Mouse (Mus musculus) liver, embryonic 11.5 days (tissue): ENCODE data around the gene Pde6b. TPM values are rescaled to one million over a fixed set of nuclear protein-coding genes. Genes with fewer than 3 reads are reported as not detected.

Experiments used
- ATAC-seq: fragments of 200-750 bp; cut with Nextera tagmentation; replicated peaks from 2 replicates; pipeline ENCODE4 v1.8.0; 2017; ENCODE audit warnings: moderate number of reproducible peaks, mild to moderate bottlenecking, moderate TSS enrichment, moderate library complexity; ENCODE audit not compliant: low FRiP score
- DNase-seq: peaks from one replicate; pipeline ENCODE4 v3.0.0-alpha.2; 2017; ENCODE audit warnings: low spot score
- H3K27ac ChIP-seq: fragments of 300-500 bp; sonication (generic); 2 replicates; pipeline ENCODE4 v1.5.1; 2014; ENCODE audit warnings: mild to moderate bottlenecking, low read depth, low read length, control low read depth
- H3K27me3 ChIP-seq: fragments of 300-500 bp; sonication (generic); replicated peaks from 2 replicates; pipeline ENCODE4 v1.6.1; 2014; ENCODE audit warnings: low read length, mixed read lengths; ENCODE audit not compliant: control insufficient read depth, insufficient read depth
- H3K36me3 ChIP-seq: fragments of 300-500 bp; sonication (generic); 2 replicates; pipeline ENCODE4 v1.6.1; 2014; ENCODE audit warnings: mild to moderate bottlenecking, low read length, moderate library complexity, mixed read lengths; ENCODE audit not compliant: control insufficient read depth, insufficient read depth
- H3K4me1 ChIP-seq: fragments of 300-500 bp; sonication (generic); replicated peaks from 2 replicates; pipeline ENCODE4 v1.6.1; 2014; ENCODE audit warnings: low read length, mixed read lengths; ENCODE audit not compliant: control insufficient read depth, insufficient read depth
- H3K4me2 ChIP-seq: fragments of 300-500 bp; sonication (generic); 2 replicates; pipeline ENCODE4 v1.6.1; 2014; ENCODE audit warnings: mild to moderate bottlenecking, control low read depth, moderate library complexity
- H3K4me3 ChIP-seq: fragments of 300-500 bp; sonication (generic); 2 replicates; pipeline ENCODE4 v1.5.1; 2014; ENCODE audit warnings: low read depth, low read length, control low read depth
- H3K9ac ChIP-seq: fragments of 300-500 bp; sonication (generic); 2 replicates; pipeline ENCODE4 v1.6.1; 2014; ENCODE audit warnings: low read depth, low read length, control low read depth
- H3K9me3 ChIP-seq: fragments of 300-500 bp; sonication (generic); 2 replicates; pipeline ENCODE4 v1.6.1; 2016; ENCODE audit warnings: low read length, inconsistent platforms, mixed read lengths; ENCODE audit not compliant: control insufficient read depth
- WGBS: fragments of 180-500 bp; shearing (Covaris S2); extraction: QIAGEN DNeasy Blood & Tissue Kit; methylation state at CpG from one replicate; pipeline ENCODE4 v1.1.7; 2014; 5-methylcytosine and 5-hydroxymethylcytosine counted together
- polyA plus RNA-seq: library from polyadenylated mRNA; unstranded; fragments of >200 nt; fragmentation: Nextera tagmentation; extraction: Ambion mirVana; gene quantifications from 2 replicates; pipeline ENCODE4 v1.2.1, GENCODE M21; 2014

Gene Pde6b
- polyA plus RNA-seq, 1 experiment from 2014 or later, result 0.48 TPM

GRCm38 (mm10) chr5:108374079-108374478 is 14.1 kb upstream of the Pde6b start:
- Histone ChIP-seq H3K27ac (no peak overlapping the region), H3K27me3 (peaks cover 47% of the 10 kb centered on the region), H3K9ac (no peak overlapping the region), H3K9me3 (no peaks in the 10 kb centered on the region), H3K4me2 (no peak overlapping the region), H3K36me3 (no peaks in the 10 kb centered on the region), H3K4me1 (peaks cover under 1% of the 10 kb centered on the region; the same call in 1 of the 2 replicates), H3K4me3 (no peak overlapping the region)
- ATAC-seq (no peak), DNase-seq (no peak)
- 74% methylated on average over 5 of the region's 5 CpGs for WGBS

- H3K9ac ChIP-seq, result no peak overlapping the region
- H3K4me2 ChIP-seq, result no peak overlapping the region
- no peak overlapping the region for H3K27ac ChIP-seq
- H3K4me3 ChIP-seq, result no peak overlapping the region
- DNase-seq (no peak), ATAC-seq (no peak)
- no peaks in the 10 kb centered on the region for H3K9me3 ChIP-seq
- no peaks in the 10 kb centered on the region for H3K36me3 ChIP-seq
- no peaks in the 10 kb centered on the region for H3K4me1 ChIP-seq
- 33% methylated on average over 1 of the region's 1 CpGs for WGBS
- peaks cover 27% of the 10 kb centered on the region for H3K27me3 ChIP-seq
These were observed 12.1 kb upstream of the Pde6b start for GRCm38 (mm10) chr5:108376059-108376458.

- Histone ChIP-seq H3K9me3 (no peaks in the 10 kb centered on the region), H3K27me3 (peaks cover 7% of the 10 kb centered on the region; the same call in 1 of the 2 replicates), H3K36me3 (no peaks in the 10 kb centered on the region), H3K9ac (no peak overlapping the region), H3K27ac (no peak overlapping the region), H3K4me2 (no peak overlapping the region), H3K4me3 (no peak overlapping the region), H3K4me1 (no peaks in the 10 kb centered on the region)
- WGBS, result 71% methylated on average over 4 of the region's 4 CpGs
- DNase-seq, result no peak
- no peak for ATAC-seq
These were observed 9.8 kb upstream of the Pde6b start for GRCm38 (mm10) chr5:108378346-108378745.

- Histone ChIP-seq H3K4me2 (no peak overlapping the region), H3K9ac (no peak overlapping the region), H3K36me3 (no peaks in the 10 kb centered on the region), H3K4me3 (no peak overlapping the region), H3K27ac (no peak overlapping the region), H3K9me3 (no peaks in the 10 kb centered on the region), H3K4me1 (no peaks in the 10 kb centered on the region), H3K27me3 (peaks cover 2% of the 10 kb centered on the region; the same call in 1 of the 2 replicates)
- DNase-seq (no peak), ATAC-seq (no peak)
- WGBS, result 79% methylated on average over 2 of the region's 2 CpGs
These were observed 2.6 kb upstream of the Pde6b start for GRCm38 (mm10) chr5:108385632-108386031.

- ATAC-seq (no peak), DNase-seq (no peak)
- 71% methylated on average over 4 of the region's 4 CpGs for WGBS
- Histone ChIP-seq H3K27me3 (peaks cover 2% of the 10 kb centered on the region; the same call in 1 of the 2 replicates), H3K4me3 (no peak overlapping the region), H3K4me2 (no peak overlapping the region), H3K9me3 (no peaks in the 10 kb centered on the region), H3K36me3 (no peaks in the 10 kb centered on the region), H3K9ac (no peak overlapping the region), H3K4me1 (no peaks in the 10 kb centered on the region), H3K27ac (no peak overlapping the region)
These were observed 1.7 kb upstream of the Pde6b start for GRCm38 (mm10) chr5:108386449-108386848.

GRCm38 (mm10) chr5:108389744-108390143 is 1.6 kb downstream of the Pde6b start:
- H3K4me1 ChIP-seq, result no peaks in the 10 kb centered on the region
- H3K36me3 ChIP-seq, result no peaks in the 10 kb centered on the region
- no peak overlapping the region for H3K27ac ChIP-seq
- peaks cover 2% of the 10 kb centered on the region; the same call in 1 of the 2 replicates for H3K27me3 ChIP-seq
- H3K9ac ChIP-seq, result no peak overlapping the region
- H3K9me3 ChIP-seq, result no peaks in the 10 kb centered on the region
- 70% methylated on average over 3 of the region's 3 CpGs for WGBS
- no peak for DNase-seq
- H3K4me2 ChIP-seq, result no peak overlapping the region
- no peak for ATAC-seq
- H3K4me3 ChIP-seq, result no peak overlapping the region

GRCm38 (mm10) chr5:108403453-108403852 is 15.3 kb downstream of the Pde6b start:
- Histone ChIP-seq H3K4me3 (no peak overlapping the region), H3K27ac (no peak overlapping the region), H3K9me3 (no peaks in the 10 kb centered on the region), H3K27me3 (no peaks in the 10 kb centered on the region), H3K4me2 (no peak overlapping the region), H3K36me3 (no peaks in the 10 kb centered on the region), H3K4me1 (no peaks in the 10 kb centered on the region), H3K9ac (no peak overlapping the region)
- no peak for DNase-seq
- 59% methylated on average over 4 of the region's 4 CpGs for WGBS
- no peak for ATAC-seq

- H3K36me3 ChIP-seq, result no peaks in the 10 kb centered on the region
- H3K4me2 ChIP-seq, result no peak overlapping the region
- ATAC-seq (no peak; the same call in 1 of the 2 replicates), DNase-seq (no peak)
- H3K4me3 ChIP-seq, result no peak overlapping the region
- no peak overlapping the region for H3K27ac ChIP-seq
- H3K9ac ChIP-seq, result no peak overlapping the region
- H3K27me3 ChIP-seq, result no peaks in the 10 kb centered on the region
- H3K4me1 ChIP-seq, result no peaks in the 10 kb centered on the region
- 28% methylated on average over 1 of the region's 1 CpGs for WGBS
- H3K9me3 ChIP-seq, result no peaks in the 10 kb centered on the region
These were observed 17.3 kb downstream of the Pde6b start for GRCm38 (mm10) chr5:108405460-108405859.

- whole genome bisulfite sequencing, result 66% methylated on average over 2 of the region's 2 CpGs
- DNase-seq (no peak), ATAC-seq (no peak)
- Histone ChIP-seq H3K27ac (no peak overlapping the region), H3K36me3 (no peaks in the 10 kb centered on the region), H3K27me3 (no peaks in the 10 kb centered on the region), H3K4me2 (no peak overlapping the region), H3K4me3 (no peak overlapping the region), H3K9me3 (no peaks in the 10 kb centered on the region), H3K9ac (no peak overlapping the region), H3K4me1 (no peaks in the 10 kb centered on the region)
These were observed 18.8 kb downstream of the Pde6b start for GRCm38 (mm10) chr5:108406977-108407376.
